Mouse (Mus musculus): ENCODE measurements around the gene Vmn1r41.

DNA sequence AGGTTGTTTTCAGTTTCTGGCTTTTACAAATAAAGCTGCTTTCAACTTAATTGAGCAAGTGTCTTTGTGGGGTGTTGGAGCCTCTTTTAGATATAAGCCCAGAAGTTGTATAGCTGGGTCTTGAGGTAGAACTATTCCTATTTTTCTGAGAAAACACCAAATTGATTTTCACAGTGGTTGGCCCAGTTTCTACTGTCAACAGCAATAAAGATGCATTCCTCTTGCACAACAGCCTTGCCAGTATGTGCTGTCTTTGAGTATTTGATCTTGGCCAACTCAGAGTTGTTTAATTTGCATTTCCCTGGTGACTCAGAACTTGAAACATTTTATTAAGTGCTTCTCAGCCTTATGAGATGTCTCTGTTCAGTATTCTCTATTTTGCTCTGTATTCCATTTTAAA, 22.5 kb upstream of the Vmn1r41 start:
- TF ChIP-seq GATA1 (IDR thresholded peaks at IDR 0.05; ENCODE audit: borderline replicate concordance, low read length) (no peak), FLI1 (IDR thresholded peaks at IDR 0.05; ENCODE audit: low read length) (no peak)

All from megakaryocyte, embryonic 14.5 days (primary cell).